Mouse (Mus musculus) MEL (cell line): Measurements from ENCODE around the gene Atxn1l. TPM values are rescaled to one million over a fixed set of nuclear protein-coding genes. Genes with fewer than 3 reads are reported as not detected.

Experiments used
- DNase-seq: peaks from one replicate; pipeline ENCODE4 v3.0.0; 2011; ENCODE audit warnings: low read depth, low spot score
- H3K27ac ChIP-seq: 2 replicates; pipeline ENCODE4 v1.5.1; 2012; ENCODE audit warnings: low read depth, mild to moderate bottlenecking, control low read depth, low read length, moderate library complexity; ENCODE audit not compliant: control insufficient read depth
- H3K27me3 ChIP-seq, 2 experiments: fragments of 150-350 bp in 1 of 2; sonication (generic) in 1 of 2; 2 replicates each; pipeline ENCODE4 v1.6.1; 2012; ENCODE audit warnings: low read length in 2 of 2, mild to moderate bottlenecking in 2 of 2, improper control_type of control experiment in 1 of 2, moderate library complexity in 1 of 2; ENCODE audit not compliant: insufficient read depth in 2 of 2, control insufficient read depth in 1 of 2
- H3K36me3 ChIP-seq, 2 experiments: 2 replicates each; pipeline ENCODE4 v1.6.1; 2012 to 2014; ENCODE audit warnings: low read length in 2 of 2, improper control_type of control experiment in 1 of 2, inconsistent platforms in 1 of 2, mild to moderate bottlenecking in 1 of 2; ENCODE audit not compliant: insufficient read depth in 2 of 2, control insufficient read depth in 1 of 2
- H3K4me1 ChIP-seq, 2 experiments: fragments of 150-350 bp in 1 of 2; sonication (generic) in 1 of 2; 2 replicates each; pipeline ENCODE4 v1.6.1; 2012; ENCODE audit warnings: low read length in 2 of 2, improper control_type of control experiment in 1 of 2, mild to moderate bottlenecking in 1 of 2; ENCODE audit not compliant: insufficient read depth in 2 of 2, control insufficient read depth in 1 of 2
- H3K4me3 ChIP-seq, 2 experiments: fragments of 150-350 bp in 1 of 2; sonication (generic) in 1 of 2; 2 replicates each; pipeline ENCODE4 v1.5.1; 2012; ENCODE audit warnings: low read depth in 2 of 2, low read length in 2 of 2, mild to moderate bottlenecking in 2 of 2, moderate library complexity in 2 of 2, control low read depth in 1 of 2, improper control_type of control experiment in 1 of 2; ENCODE audit not compliant: control insufficient read depth in 1 of 2, insufficient read depth in 1 of 2
- H3K79me2 ChIP-seq: 2 replicates; pipeline ENCODE4 v1.6.1; 2012; ENCODE audit warnings: mild to moderate bottlenecking, low read length, moderate library complexity; ENCODE audit not compliant: control insufficient read depth, poor library complexity, insufficient read depth
- H3K9ac ChIP-seq: 2 replicates; pipeline ENCODE4 v1.6.1; 2012; ENCODE audit warnings: low read depth, mild to moderate bottlenecking, control low read depth, low read length, moderate library complexity; ENCODE audit not compliant: control insufficient read depth, poor library complexity, severe bottlenecking
- H3K9me3 ChIP-seq: fragments of 150-350 bp; sonication (generic); replicated peaks from 2 replicates; pipeline ENCODE4 v1.6.1; 2012; ENCODE audit warnings: mild to moderate bottlenecking, low read length, improper control_type of control experiment, moderate library complexity; ENCODE audit not compliant: insufficient read depth
- CHD2 ChIP-seq: IDR thresholded peaks from 2 replicates; pipeline ENCODE4 v1.6.1; 2011; ENCODE audit warnings: low read length, improper control_type of control experiment
- CTCF ChIP-seq, 3 experiments: IDR thresholded peaks in 2 of 3; conservative IDR thresholded peaks in 1 of 3; 2 replicates each; pipeline ENCODE4 v1.5.1; 2011 to 2012; ENCODE audit warnings: low read length in 3 of 3, low read depth in 2 of 3, mild to moderate bottlenecking in 2 of 3, improper control_type of control experiment in 1 of 3, inconsistent platforms in 1 of 3, mixed read lengths in 1 of 3, moderate library complexity in 1 of 3; ENCODE audit not compliant: control insufficient read depth in 1 of 3, insufficient read depth in 1 of 3, poor library complexity in 1 of 3, severe bottlenecking in 1 of 3
- ETS1 ChIP-seq: IDR thresholded peaks from 2 replicates; pipeline ENCODE4 v1.6.1; 2012; ENCODE audit warnings: low read depth, mild to moderate bottlenecking, inconsistent platforms, low read length, improper control_type of control experiment, moderate library complexity
- GABPA ChIP-seq: IDR thresholded peaks from 2 replicates; pipeline ENCODE4 v1.6.1; 2012; ENCODE audit warnings: low read depth, mild to moderate bottlenecking, inconsistent platforms, low read length, improper control_type of control experiment, moderate library complexity
- GATA1 ChIP-seq: IDR thresholded peaks from 2 replicates; pipeline ENCODE4 v1.6.1; 2011; ENCODE audit warnings: low read depth, low read length, improper control_type of control experiment
- HCFC1 ChIP-seq: IDR thresholded peaks from 2 replicates; pipeline ENCODE4 v1.6.1; 2012; ENCODE audit warnings: low read depth, mild to moderate bottlenecking, inconsistent platforms, low read length, improper control_type of control experiment, moderate library complexity
- MAX ChIP-seq: IDR thresholded peaks from 2 replicates; pipeline ENCODE4 v1.6.1; 2011; ENCODE audit warnings: low read length, improper control_type of control experiment
- NELFE ChIP-seq: IDR thresholded peaks from 2 replicates; pipeline ENCODE4 v1.6.1; 2011; ENCODE audit warnings: low read depth, low read length, improper control_type of control experiment
- NRF1 ChIP-seq: IDR thresholded peaks from 2 replicates; pipeline ENCODE4 v1.6.1; 2014; ENCODE audit warnings: low read depth, mild to moderate bottlenecking, inconsistent platforms, low read length, improper control_type of control experiment, moderate library complexity; ENCODE audit not compliant: poor library complexity, insufficient read depth, severe bottlenecking
- POLR2A ChIP-seq, 2 experiments: IDR thresholded peaks; 2 replicates each; pipeline ENCODE4 v1.6.1; 2011 to 2012; ENCODE audit warnings: low read length in 2 of 2, mild to moderate bottlenecking in 2 of 2, control low read depth in 1 of 2, improper control_type of control experiment in 1 of 2, low read depth in 1 of 2, moderate library complexity in 1 of 2; ENCODE audit not compliant: control insufficient read depth in 1 of 2, insufficient read depth in 1 of 2, poor library complexity in 1 of 2
- SIN3A ChIP-seq: IDR thresholded peaks from 2 replicates; pipeline ENCODE4 v1.6.1; 2012; ENCODE audit warnings: low read length, improper control_type of control experiment, inconsistent platforms
- UBTF ChIP-seq: IDR thresholded peaks from 2 replicates; pipeline ENCODE4 v1.6.1; 2012; ENCODE audit warnings: low read depth, mild to moderate bottlenecking, inconsistent platforms, low read length, improper control_type of control experiment, moderate library complexity, borderline replicate concordance; ENCODE audit not compliant: insufficient read depth
- polyA plus RNA-seq, 2 experiments: library from polyadenylated mRNA; stranded (reverse) in 1 of 2; unstranded in 1 of 2; fragments of >175 nt in 1 of 2; fragments of >200 nt in 1 of 2; gene quantifications; 2 replicates each; pipeline versions ENCODE4 v1.2.1 to v1.2.4; 2012; ENCODE audit warnings: low replicate concordance in 2 of 2, low read depth in 1 of 2; ENCODE audit not compliant: insufficient read length in 2 of 2, insufficient read depth in 1 of 2, missing spikeins in 1 of 2
- total RNA-seq: library from RNA; depleted of rRNA; stranded (reverse); fragments of 300-350 nt; gene quantifications from 2 replicates; pipeline ENCODE4 v1.2.3, GENCODE M21; 2012

Gene Atxn1l
- total and polyA plus RNA-seq, 3 experiments = 4.1 to 9.5 TPM; not detected in 1

GRCm38 (mm10) chr8:109779431-109780228 is 42.1 kb upstream of the Atxn1l start:
- H3K9me3 ChIP-seq = no peaks in the 10 kb centered on the region
- peaks cover 0 to 34% of the 10 kb centered on the region in 2 experiments; a peak in 2 of 4 replicates for H3K36me3 ChIP-seq
- H3K4me3 ChIP-seq = peak overlapping the region; percentile 88 to 99
- peaks cover 3% of the 10 kb centered on the region in 2 experiments; a peak in 3 of 4 replicates for H3K27me3 ChIP-seq
- DNase-seq = peak; percentile 41
- peak overlapping the region; percentile 92 for H3K9ac ChIP-seq
- peaks cover 2 to 21% of the 10 kb centered on the region in 2 experiments; a peak in 2 of 4 replicates for H3K4me1 ChIP-seq
- H3K79me2 ChIP-seq = peaks cover 49% of the 10 kb centered on the region
- TF ChIP-seq HCFC1 = no peak
- no peak for TF ChIP-seq GATA1
- TF ChIP-seq SIN3A = peak; percentile 24; the same call in 1 of the 2 replicates
- 0 out of 2 replicates have a peak, but pooled peaks have one; percentile 17 for TF ChIP-seq UBTF
- no peak for TF ChIP-seq GABPA
- peak overlapping the region; percentile 49 for H3K27ac ChIP-seq

DNA sequence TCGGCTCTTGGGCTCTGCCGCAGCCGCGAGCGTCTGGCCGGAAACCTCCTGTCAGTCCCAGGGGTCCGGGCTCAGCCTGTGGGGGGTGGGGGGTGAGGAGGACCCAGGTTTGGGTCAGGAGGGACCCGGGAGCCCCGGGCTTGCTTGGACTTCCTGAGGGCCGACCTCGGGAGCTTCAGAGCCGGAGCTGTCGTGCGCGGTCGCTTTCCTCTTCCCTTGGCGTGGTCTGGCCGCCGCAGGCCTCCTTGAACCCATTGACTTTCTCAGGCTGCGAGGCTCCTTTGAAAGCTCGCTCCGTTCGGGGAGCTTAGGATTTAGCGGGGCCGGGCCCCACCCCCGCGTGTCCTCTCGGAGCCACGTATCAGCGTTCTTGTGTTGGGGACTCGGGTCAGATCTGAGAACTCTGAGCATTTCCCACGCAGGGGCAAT is 41.5 kb upstream of the Atxn1l start:
- H3K9me3 ChIP-seq = no peaks in the 10 kb centered on the region
- H3K27ac ChIP-seq = peak overlapping the region; percentile 49
- peaks cover 2 to 17% of the 10 kb centered on the region in 2 experiments; a peak in 2 of 4 replicates for H3K4me1 ChIP-seq
- peak; percentile 62 for DNase-seq
- no peak for TF ChIP-seq CTCF (IDR thresholded peaks at IDR 0.05 in 2 of 3, conservative IDR thresholded peaks at IDR 0.05 in 1 of 3; ENCODE audit: control insufficient read depth in 1 of 3, insufficient read depth in 1 of 3, low read depth in 2 of 3, low read length in 3 of 3, poor library complexity in 1 of 3, severe bottlenecking in 1 of 3)
- TF ChIP-seq NELFE = no peak
- no peak for TF ChIP-seq MAX
- TF ChIP-seq POLR2A (IDR thresholded peaks at IDR 0.05; ENCODE audit: control insufficient read depth in 1 of 2, insufficient read depth in 1 of 2, low read depth in 1 of 2, low read length in 2 of 2, poor library complexity in 1 of 2) = 0 out of 4 replicates have a peak, but pooled peaks of 1 of the 2 experiments have one; percentile 8
- TF ChIP-seq ETS1 = no peak
- TF ChIP-seq HCFC1 = no peak
- no peak for TF ChIP-seq NRF1
- TF ChIP-seq GATA1 = no peak
- TF ChIP-seq CHD2 = no peak
- H3K36me3 ChIP-seq = peaks cover 0 to 29% of the 10 kb centered on the region in 2 experiments; a peak in 2 of 4 replicates
- peaks cover 45% of the 10 kb centered on the region for H3K79me2 ChIP-seq
- peak overlapping the region; percentile 88 to 99 for H3K4me3 ChIP-seq
- H3K9ac ChIP-seq = peak overlapping the region; percentile 92
- H3K27me3 ChIP-seq = peaks cover 3% of the 10 kb centered on the region in 2 experiments; a peak in 3 of 4 replicates
